8 mouse cellular contexts compared by ENCODE assay signal in the genomic region with DNA sequence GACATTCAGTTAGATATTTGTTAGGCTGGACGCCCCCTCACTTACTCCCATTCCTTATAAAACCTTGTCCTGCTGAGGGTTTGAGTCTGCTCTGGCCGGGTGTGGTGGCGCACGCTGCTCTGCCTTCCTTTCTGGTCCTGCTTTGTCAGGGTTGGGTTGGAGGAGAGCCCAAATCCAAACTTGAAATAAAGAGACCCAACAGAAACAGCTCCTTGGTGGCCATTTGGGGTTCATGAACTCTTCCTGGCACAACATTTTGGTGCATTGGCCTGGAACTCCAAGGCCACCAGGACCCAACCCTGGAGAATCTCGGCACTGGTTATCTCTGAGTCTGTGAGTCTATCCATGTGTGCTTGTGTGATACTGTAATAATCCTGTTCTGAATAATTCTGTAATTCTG. TPM values are rescaled to one million over a fixed set of nuclear protein-coding genes. Genes with fewer than 3 reads are reported as not detected.
DNase-seq lines count a peak whose midpoint lies in the region; ATAC-seq and TF ChIP-seq lines count a peak whose summit lies in the region.

No protein-coding gene starts in this region.

- no peaks in the 10 kb centered on the region for H3K9me3 ChIP-seq in E14TG2a.4 (ENCODE audit: low read length)
- no peaks in the 10 kb centered on the region for H3K9me3 ChIP-seq in embryonic facial prominence, embryonic 12.5 days
- H3K9me3 ChIP-seq in hindbrain, embryonic 10.5 days = no peaks in the 10 kb centered on the region
- H3K9me3 ChIP-seq in liver, postnatal 0 days (ENCODE audit: low read length) = no peaks in the 10 kb centered on the region
- no peaks in the 10 kb centered on the region for H3K9me3 ChIP-seq in stomach, embryonic 16.5 days (replicated peaks; ENCODE audit: control insufficient read depth, low read length)

- no peaks in the 10 kb centered on the region for H3K27me3 ChIP-seq in E14TG2a.4 (ENCODE audit: insufficient read depth, low read length)
- H3K27me3 ChIP-seq in embryonic facial prominence, embryonic 12.5 days = no peaks in the 10 kb centered on the region
- H3K27me3 ChIP-seq in hindbrain, embryonic 10.5 days (ENCODE audit: insufficient read depth, poor library complexity, severe bottlenecking) = no peaks in the 10 kb centered on the region
- H3K27me3 ChIP-seq in liver, postnatal 0 days (ENCODE audit: insufficient read depth, low read length) = no peaks in the 10 kb centered on the region
- H3K27me3 ChIP-seq in stomach, embryonic 16.5 days (ENCODE audit: control insufficient read depth, insufficient read depth, low read length) = no peaks in the 10 kb centered on the region

- peaks cover 49% of the 10 kb centered on the region for H3K4me1 ChIP-seq in E14TG2a.4 (replicated peaks; ENCODE audit: low read depth, low read length)
- peaks cover 11% of the 10 kb centered on the region; the same call in 1 of the 2 replicates for H3K4me1 ChIP-seq in embryonic facial prominence, embryonic 12.5 days
- peaks cover 24% of the 10 kb centered on the region for H3K4me1 ChIP-seq in hindbrain, embryonic 10.5 days (replicated peaks)
- H3K4me1 ChIP-seq in liver, postnatal 0 days (ENCODE audit: insufficient read depth) = peaks cover 26% of the 10 kb centered on the region
- H3K4me1 ChIP-seq in stomach, embryonic 16.5 days (ENCODE audit: control insufficient read depth, insufficient read depth, low read length) = peaks cover 13% of the 10 kb centered on the region

- WGBS in embryonic facial prominence, embryonic 12.5 days = 68% methylated on average over 5 of the region's 5 CpGs
- WGBS in hindbrain, embryonic 10.5 days = 76% methylated on average over 5 of the region's 5 CpGs
- WGBS in liver, postnatal 0 days (ENCODE audit: insufficient replicate concordance) = 72% methylated on average over 5 of the region's 5 CpGs
- 51% methylated on average over 5 of the region's 5 CpGs for WGBS in stomach, embryonic 16.5 days

- peak overlapping the region; percentile 87 for H3K9ac ChIP-seq in embryonic facial prominence, embryonic 12.5 days
- no peak overlapping the region for H3K9ac ChIP-seq in liver, postnatal 0 days (replicated peaks)
- peak overlapping the region; percentile 95 for H3K9ac ChIP-seq in stomach, embryonic 16.5 days (ENCODE audit: low read length)

- TF ChIP-seq EP300 in liver, postnatal 0 days (IDR thresholded peaks at IDR 0.05; ENCODE audit: low read depth) = no peak

- no peak for TF ChIP-seq CTCF in E14TG2a.4 (conservative IDR thresholded peaks at IDR 0.05; ENCODE audit: low read length)
- TF ChIP-seq CTCF in liver, postnatal 0 days (IDR thresholded peaks at IDR 0.05; ENCODE audit: low read depth) = no peak

- peak overlapping the region; percentile 89 for H3K4me3 ChIP-seq in E14TG2a.4 (replicated peaks; ENCODE audit: low read length)
- peak overlapping the region; percentile 72 for H3K4me3 ChIP-seq in embryonic facial prominence, embryonic 12.5 days
- peak overlapping the region; percentile 82 for H3K4me3 ChIP-seq in hindbrain, embryonic 10.5 days
- peak overlapping the region; percentile 70 for H3K4me3 ChIP-seq in liver, postnatal 0 days (ENCODE audit: low read depth, low read length)
- peak overlapping the region; percentile 71 for H3K4me3 ChIP-seq in stomach, embryonic 16.5 days (replicated peaks; ENCODE audit: low read length)

- H3K27ac ChIP-seq in embryonic facial prominence, embryonic 12.5 days = peak overlapping the region; percentile 95
- peak overlapping the region; percentile 98 for H3K27ac ChIP-seq in hindbrain, embryonic 10.5 days
- H3K27ac ChIP-seq in liver, postnatal 0 days (ENCODE audit: low read depth) = peak overlapping the region; percentile 93
- H3K27ac ChIP-seq in stomach, embryonic 16.5 days (ENCODE audit: low read length) = peak overlapping the region; percentile 94

- H3K4me2 ChIP-seq in embryonic facial prominence, embryonic 12.5 days (replicated peaks) = peak overlapping the region; percentile 53
- peak overlapping the region; percentile 77 for H3K4me2 ChIP-seq in liver, postnatal 0 days (ENCODE audit: low read depth, low read length)
- H3K4me2 ChIP-seq in stomach, embryonic 16.5 days (ENCODE audit: low read depth, low read length) = peak overlapping the region; percentile 85

- ATAC-seq in embryonic facial prominence, embryonic 12.5 days (ENCODE audit: insufficient number of reproducible peaks, insufficient read depth, low FRiP score, low TSS enrichment) = no peak
- no peak; the same call in 1 of the 2 replicates for ATAC-seq in liver, postnatal 0 days
- no peak for ATAC-seq in stomach, embryonic 16.5 days (ENCODE audit: insufficient read depth, low FRiP score)
- no peak for ATAC-seq in activated CD4-positive, CD25-positive, alpha-beta regulatory T cell, adult 4 months

- DNase-seq in gastrocnemius, postnatal 14 days = peak; percentile 17
- DNase-seq in gastrocnemius, adult 8-10 months (ENCODE audit: low spot score in 2 of 2) = no peak
- DNase-seq in hindbrain, embryonic 10.5 days (ENCODE audit: low spot score) = no peak
- DNase-seq in liver, postnatal 0 days = no peak

- peaks cover 6% of the 10 kb centered on the region; the same call in 1 of the 2 replicates for H3K36me3 ChIP-seq in E14TG2a.4 (ENCODE audit: insufficient read depth, low read length)
- no peaks in the 10 kb centered on the region for H3K36me3 ChIP-seq in embryonic facial prominence, embryonic 12.5 days
- H3K36me3 ChIP-seq in hindbrain, embryonic 10.5 days = no peaks in the 10 kb centered on the region
- H3K36me3 ChIP-seq in liver, postnatal 0 days (replicated peaks; ENCODE audit: insufficient read depth, low read length) = no peaks in the 10 kb centered on the region
- H3K36me3 ChIP-seq in stomach, embryonic 16.5 days (ENCODE audit: control insufficient read depth, insufficient read depth, low read length) = no peaks in the 10 kb centered on the region

- intact Hi-C loops in gastrocnemius, postnatal 14 days (cut with DNase I; ENCODE audit: low total_unique reads) = no loop called here

RNA-seq across cellular contexts. Expression of a gene that starts 3.7 kb away (rescaled TPM):
- 1 to 10 TPM; 3.3 to 3.9 TPM for total RNA-seq in gastrocnemius, postnatal 14 days (2021)
- 10 to 100 TPM in 1 of 4 experiments, 1 to 10 TPM in 3; 6.9 to 11.4 (median 8.5) TPM for total RNA-seq in gastrocnemius, adult 8-10 months (2022)
- polyA plus RNA-seq in embryonic facial prominence, embryonic 12.5 days (2016; fragmentation: Nextera tagmentation; extraction: Ambion mirVana) = 4.8 and 4.9 TPM in 2 replicates
- 1.5 and 2.0 TPM in 2 replicates for polyA plus RNA-seq in hindbrain, embryonic 10.5 days (2016; fragmentation: Nextera tagmentation; extraction: Ambion mirVana)
- 0.85 and 1.2 TPM in 2 replicates for polyA plus RNA-seq in liver, postnatal 0 days (2015; fragmentation: Nextera tagmentation; extraction: Ambion mirVana)
- 5.8 and 6.6 TPM in 2 replicates for polyA plus RNA-seq in stomach, embryonic 16.5 days (2015; fragmentation: Nextera tagmentation; extraction: Ambion mirVana)
- polyA plus RNA-seq in activated CD4-positive, CD25-positive, alpha-beta regulatory T cell, adult 4 months (2017; shearing (Covaris generic)) = 10 to 100 TPM; 16.5 to 20.0 TPM

RNA-seq across cellular contexts. Expression of a gene that starts 35.2 kb away (rescaled TPM):
- total RNA-seq in gastrocnemius, postnatal 14 days (2021) = 1 to 10 TPM; 2.6 to 2.7 TPM
- 1 to 10 TPM in 3 of 4 experiments, under 1 TPM in 1; 0.97 to 1.9 (median 1.6) TPM for total RNA-seq in gastrocnemius, adult 8-10 months (2022)
- polyA plus RNA-seq in embryonic facial prominence, embryonic 12.5 days (2016; fragmentation: Nextera tagmentation; extraction: Ambion mirVana) = 13.8 and 14.7 TPM in 2 replicates
- polyA plus RNA-seq in hindbrain, embryonic 10.5 days (2016; fragmentation: Nextera tagmentation; extraction: Ambion mirVana) = 12.1 and 13.9 TPM in 2 replicates
- 3.2 and 3.7 TPM in 2 replicates for polyA plus RNA-seq in liver, postnatal 0 days (2015; fragmentation: Nextera tagmentation; extraction: Ambion mirVana)
- 19.0 and 21.3 TPM in 2 replicates for polyA plus RNA-seq in stomach, embryonic 16.5 days (2015; fragmentation: Nextera tagmentation; extraction: Ambion mirVana)
- 1 to 10 TPM; 2.6 to 7.1 TPM for polyA plus RNA-seq in activated CD4-positive, CD25-positive, alpha-beta regulatory T cell, adult 4 months (2017; shearing (Covaris generic))

RNA-seq across cellular contexts. Expression of a gene that starts 42.8 kb away (rescaled TPM):
- 1 to 10 TPM; 1.3 to 1.5 TPM for total RNA-seq in gastrocnemius, postnatal 14 days (2021)
- 1 to 10 TPM; 1.3 to 1.8 (median 1.5) TPM for total RNA-seq in gastrocnemius, adult 8-10 months (2022)
- 10.0 and 11.5 TPM in 2 replicates for polyA plus RNA-seq in embryonic facial prominence, embryonic 12.5 days (2016; fragmentation: Nextera tagmentation; extraction: Ambion mirVana)
- polyA plus RNA-seq in hindbrain, embryonic 10.5 days (2016; fragmentation: Nextera tagmentation; extraction: Ambion mirVana) = 6.3 and 9.6 TPM in 2 replicates
- 2.7 and 3.5 TPM in 2 replicates for polyA plus RNA-seq in liver, postnatal 0 days (2015; fragmentation: Nextera tagmentation; extraction: Ambion mirVana)
- polyA plus RNA-seq in stomach, embryonic 16.5 days (2015; fragmentation: Nextera tagmentation; extraction: Ambion mirVana) = 13.8 and 14.3 TPM in 2 replicates
- polyA plus RNA-seq in activated CD4-positive, CD25-positive, alpha-beta regulatory T cell, adult 4 months (2017; shearing (Covaris generic)) = 10 to 100 TPM; 31.8 to 32.9 TPM
